Mouse (Mus musculus) kidney, postnatal 14 days (tissue): ENCODE data around the gene Cdc42bpa.

ENCODE experiments used
- DNase-seq: peaks from one replicate; pipeline ENCODE4 v3.0.0; 2022; ENCODE audit warnings: mixed read lengths

Gene Cdc42bpa

DNA sequence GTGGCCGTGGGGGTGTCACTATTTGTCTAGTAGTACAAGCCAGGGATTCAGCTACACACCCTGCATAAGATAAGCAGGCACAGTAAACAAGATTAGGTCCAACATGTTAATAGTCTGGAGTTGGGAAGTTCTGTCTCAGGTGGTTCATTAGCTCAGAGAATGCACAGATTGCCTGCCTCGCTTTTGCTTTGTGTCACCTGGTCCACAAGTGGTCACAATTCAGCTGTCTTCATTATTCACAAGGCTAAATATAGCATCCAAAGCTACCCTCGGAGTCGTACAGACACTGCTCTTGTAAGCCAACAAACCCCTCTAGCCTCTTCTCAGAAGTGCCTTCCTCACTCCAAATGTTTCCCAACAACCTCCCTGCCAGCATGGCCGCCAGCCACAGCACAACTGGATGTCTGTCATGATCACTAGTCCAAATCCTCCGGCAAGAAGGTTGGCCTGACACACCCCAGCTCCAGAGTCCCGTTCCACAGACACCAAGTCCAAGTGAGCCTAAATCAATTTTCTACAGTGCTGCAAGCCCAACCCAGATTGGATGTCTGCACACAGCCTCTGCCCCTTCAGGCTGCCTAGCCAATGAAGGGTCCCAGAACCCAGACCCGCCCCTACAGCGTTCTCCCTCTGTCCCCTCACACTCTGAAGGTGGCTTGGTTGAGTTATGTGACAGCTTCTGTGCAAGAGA lies 234.7 kb downstream of the Cdc42bpa start:
- peak; percentile 81 for DNase-seq

- DNase-seq: peak; percentile 99
Observed at GRCm38 (mm10) chr1:180195703-180196381, 235.6 kb downstream of the Cdc42bpa start.

GRCm38 (mm10) chr1:180196508-180196907 lies 236.2 kb downstream of the Cdc42bpa start:
- DNase-seq: peak; percentile 48

- no peak for DNase-seq
Observed at GRCm38 (mm10) chr1:180197956-180198355, 237.7 kb downstream of the Cdc42bpa start.

DNA sequence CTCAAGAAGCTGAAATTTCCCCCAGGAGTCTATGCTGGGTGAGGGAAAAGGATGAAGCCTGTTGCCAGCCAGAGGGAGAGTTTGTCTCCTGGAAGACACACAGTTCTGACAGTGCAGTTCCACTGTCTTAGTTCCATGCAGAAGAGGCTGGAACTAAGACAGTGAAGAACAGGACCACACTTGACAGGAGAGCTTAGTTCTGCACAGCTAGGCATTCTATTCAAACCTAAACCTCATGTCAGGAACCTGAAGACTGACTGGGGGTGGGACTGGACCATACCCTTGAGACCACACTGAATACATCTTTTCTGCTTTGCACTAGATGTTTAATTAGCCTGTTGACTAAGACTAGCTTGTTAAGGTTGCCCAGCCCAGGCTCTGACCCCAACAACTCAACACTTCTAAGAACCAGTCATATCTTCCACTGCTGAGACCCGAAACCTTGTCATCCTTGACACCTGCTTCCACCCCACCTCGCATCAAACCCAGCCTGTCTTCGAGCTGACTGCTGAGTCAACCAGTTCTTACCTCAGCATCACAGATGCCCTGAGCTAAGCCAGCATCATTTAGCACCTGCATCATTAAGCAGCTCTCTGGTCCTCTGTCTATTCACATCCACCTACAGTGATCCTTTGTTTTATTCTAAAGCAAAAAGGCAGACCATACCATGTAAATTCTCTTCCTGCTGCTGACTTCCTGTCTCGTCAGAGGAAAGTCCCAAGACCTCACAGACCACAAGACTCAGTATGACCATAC lies 238.9 kb downstream of the Cdc42bpa start, which contains the start of gene Coq8a:
TSS of gene Coq8a (minus strand) at position 644 of the 756 bp plus-strand sequence.
- no peak for DNase-seq

GRCm38 (mm10) chr1:180199715-180200050 lies 239.4 kb downstream of the Cdc42bpa start:
- DNase-seq: no peak

- DNase-seq: no peak
Observed at GRCm38 (mm10) chr1:180200722-180201121, 240.4 kb downstream of the Cdc42bpa start.

DNA sequence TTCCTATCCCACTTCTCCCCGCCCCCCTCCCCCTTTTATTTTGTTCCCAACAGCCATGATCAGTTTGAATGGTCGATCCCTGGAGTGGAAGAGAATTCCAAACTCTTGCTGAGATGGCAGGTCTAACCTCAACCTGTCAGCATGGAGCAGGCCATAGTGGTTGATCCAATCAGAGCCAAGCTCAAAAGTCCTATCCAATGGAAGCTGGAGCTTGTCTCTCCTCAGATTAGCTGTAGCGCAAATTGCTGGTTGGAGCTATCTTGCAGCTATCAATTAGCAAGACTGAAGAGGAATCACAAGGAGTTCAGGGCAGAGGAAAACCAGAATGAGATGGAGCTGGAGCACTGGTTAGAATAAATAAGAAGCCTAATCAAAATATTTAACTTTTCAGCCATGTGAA lies 248.1 kb downstream of the Cdc42bpa start:
- DNase-seq: no peak

DNA sequence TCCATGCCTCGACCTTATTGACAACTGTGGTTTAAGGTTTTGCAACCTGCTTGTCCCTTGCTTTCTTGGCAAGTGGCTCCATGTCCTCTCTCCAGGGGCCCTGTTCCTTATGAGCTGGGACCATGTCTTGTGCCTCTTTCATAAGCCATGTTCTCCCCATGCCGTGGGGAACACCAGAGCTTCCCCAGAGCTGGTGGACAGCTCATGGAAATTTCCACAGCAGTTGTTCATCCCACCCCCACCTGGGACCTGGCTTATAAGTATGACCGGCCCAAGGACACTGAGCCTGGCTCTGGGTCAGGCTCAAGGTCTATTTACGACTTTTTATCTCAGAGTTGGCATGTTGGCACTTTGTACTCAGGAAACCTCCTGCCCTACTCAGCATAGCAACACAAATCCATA lies 249.8 kb downstream of the Cdc42bpa start:
- peak; percentile 45 for DNase-seq

DNA sequence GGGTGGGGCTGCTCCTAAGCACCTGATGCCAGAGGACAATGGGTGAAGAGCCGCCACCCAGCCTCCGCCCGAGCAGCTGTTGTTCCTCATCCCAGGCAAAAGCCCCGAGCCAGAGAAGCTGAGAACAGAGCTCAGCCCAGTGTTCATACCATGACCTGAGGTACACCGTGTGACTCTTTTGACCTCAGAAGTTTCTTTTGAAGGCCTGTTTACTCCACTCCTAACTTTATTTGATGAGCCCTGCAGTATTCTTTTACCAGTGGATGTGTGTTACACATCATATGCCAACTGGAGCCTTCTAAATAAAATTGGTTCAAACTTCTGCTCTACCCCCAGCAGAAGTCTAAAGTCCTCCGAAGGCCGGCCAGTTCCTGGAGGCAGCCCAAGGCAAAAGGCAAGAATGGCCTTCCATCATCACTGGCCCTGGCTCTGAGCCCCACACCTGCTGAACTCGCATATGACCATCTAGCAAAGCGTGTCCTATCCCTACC lies 250.6 kb downstream of the Cdc42bpa start:
- DNase-seq: peak; percentile 74

GRCm38 (mm10) chr1:180212911-180213310 lies 252.6 kb downstream of the Cdc42bpa start:
- no peak for DNase-seq

- peak; percentile 82 for DNase-seq
Observed at GRCm38 (mm10) chr1:180215044-180215443, 254.8 kb downstream of the Cdc42bpa start.
